Mouse (Mus musculus) MEL (cell line): ENCODE measurements around the gene Tex44. TPM values are rescaled to one million over a fixed set of nuclear protein-coding genes. Genes with fewer than 3 reads are reported as not detected.

Experiments used
- DNase-seq: peaks from one replicate; pipeline ENCODE4 v3.0.0; 2011; ENCODE audit warnings: low read depth, low spot score
- H3K27ac ChIP-seq: 2 replicates; pipeline ENCODE4 v1.5.1; 2012; ENCODE audit warnings: low read depth, mild to moderate bottlenecking, control low read depth, low read length, moderate library complexity; ENCODE audit not compliant: control insufficient read depth
- H3K27me3 ChIP-seq, 2 experiments: fragments of 150-350 bp in 1 of 2; sonication (generic) in 1 of 2; 2 replicates each; pipeline ENCODE4 v1.6.1; 2012; ENCODE audit warnings: low read length in 2 of 2, mild to moderate bottlenecking in 2 of 2, improper control_type of control experiment in 1 of 2, moderate library complexity in 1 of 2; ENCODE audit not compliant: insufficient read depth in 2 of 2, control insufficient read depth in 1 of 2
- H3K36me3 ChIP-seq, 2 experiments: 2 replicates each; pipeline ENCODE4 v1.6.1; 2012 to 2014; ENCODE audit warnings: low read length in 2 of 2, improper control_type of control experiment in 1 of 2, inconsistent platforms in 1 of 2, mild to moderate bottlenecking in 1 of 2; ENCODE audit not compliant: insufficient read depth in 2 of 2, control insufficient read depth in 1 of 2
- H3K4me1 ChIP-seq, 2 experiments: fragments of 150-350 bp in 1 of 2; sonication (generic) in 1 of 2; 2 replicates each; pipeline ENCODE4 v1.6.1; 2012; ENCODE audit warnings: low read length in 2 of 2, improper control_type of control experiment in 1 of 2, mild to moderate bottlenecking in 1 of 2; ENCODE audit not compliant: insufficient read depth in 2 of 2, control insufficient read depth in 1 of 2
- H3K4me3 ChIP-seq, 2 experiments: fragments of 150-350 bp in 1 of 2; sonication (generic) in 1 of 2; 2 replicates each; pipeline ENCODE4 v1.5.1; 2012; ENCODE audit warnings: low read depth in 2 of 2, low read length in 2 of 2, mild to moderate bottlenecking in 2 of 2, moderate library complexity in 2 of 2, control low read depth in 1 of 2, improper control_type of control experiment in 1 of 2; ENCODE audit not compliant: control insufficient read depth in 1 of 2, insufficient read depth in 1 of 2
- H3K79me2 ChIP-seq: 2 replicates; pipeline ENCODE4 v1.6.1; 2012; ENCODE audit warnings: mild to moderate bottlenecking, low read length, moderate library complexity; ENCODE audit not compliant: control insufficient read depth, poor library complexity, insufficient read depth
- H3K9ac ChIP-seq: 2 replicates; pipeline ENCODE4 v1.6.1; 2012; ENCODE audit warnings: low read depth, mild to moderate bottlenecking, control low read depth, low read length, moderate library complexity; ENCODE audit not compliant: control insufficient read depth, poor library complexity, severe bottlenecking
- H3K9me3 ChIP-seq: fragments of 150-350 bp; sonication (generic); replicated peaks from 2 replicates; pipeline ENCODE4 v1.6.1; 2012; ENCODE audit warnings: mild to moderate bottlenecking, low read length, improper control_type of control experiment, moderate library complexity; ENCODE audit not compliant: insufficient read depth
- CHD1 ChIP-seq: IDR thresholded peaks from 2 replicates; pipeline ENCODE4 v1.6.1; 2012; ENCODE audit warnings: low read depth, mild to moderate bottlenecking, inconsistent platforms, low read length, improper control_type of control experiment
- CTCF ChIP-seq, 3 experiments: IDR thresholded peaks in 2 of 3; conservative IDR thresholded peaks in 1 of 3; 2 replicates each; pipeline ENCODE4 v1.5.1; 2011 to 2012; ENCODE audit warnings: low read length in 3 of 3, low read depth in 2 of 3, mild to moderate bottlenecking in 2 of 3, improper control_type of control experiment in 1 of 3, inconsistent platforms in 1 of 3, mixed read lengths in 1 of 3, moderate library complexity in 1 of 3; ENCODE audit not compliant: control insufficient read depth in 1 of 3, insufficient read depth in 1 of 3, poor library complexity in 1 of 3, severe bottlenecking in 1 of 3
- EP300 ChIP-seq, 2 experiments: IDR thresholded peaks; 2 replicates each; pipeline ENCODE4 v1.6.1; 2011; ENCODE audit warnings: improper control_type of control experiment in 2 of 2, low read length in 2 of 2, low read depth in 1 of 2, mild to moderate bottlenecking in 1 of 2
- ETS1 ChIP-seq: IDR thresholded peaks from 2 replicates; pipeline ENCODE4 v1.6.1; 2012; ENCODE audit warnings: low read depth, mild to moderate bottlenecking, inconsistent platforms, low read length, improper control_type of control experiment, moderate library complexity
- JUND ChIP-seq: IDR thresholded peaks from 2 replicates; pipeline ENCODE4 v1.6.1; 2011; ENCODE audit warnings: low read depth, mild to moderate bottlenecking, improper control_type of control experiment, low read length
- MAFK ChIP-seq: IDR thresholded peaks from 2 replicates; pipeline ENCODE4 v1.6.1; 2011; ENCODE audit warnings: low read depth, mild to moderate bottlenecking, low read length, improper control_type of control experiment, borderline replicate concordance
- MAZ ChIP-seq: IDR thresholded peaks from 2 replicates; pipeline ENCODE4 v1.6.1; 2012; ENCODE audit warnings: low read depth, mild to moderate bottlenecking, inconsistent platforms, low read length, improper control_type of control experiment
- MYC ChIP-seq: IDR thresholded peaks from 2 replicates; pipeline ENCODE4 v1.6.1; 2011; ENCODE audit warnings: low read depth, mild to moderate bottlenecking, low read length, improper control_type of control experiment, moderate library complexity
- NELFE ChIP-seq: IDR thresholded peaks from 2 replicates; pipeline ENCODE4 v1.6.1; 2011; ENCODE audit warnings: low read depth, low read length, improper control_type of control experiment
- NRF1 ChIP-seq: IDR thresholded peaks from 2 replicates; pipeline ENCODE4 v1.6.1; 2014; ENCODE audit warnings: low read depth, mild to moderate bottlenecking, inconsistent platforms, low read length, improper control_type of control experiment, moderate library complexity; ENCODE audit not compliant: poor library complexity, insufficient read depth, severe bottlenecking
- RAD21 ChIP-seq: IDR thresholded peaks from 2 replicates; pipeline ENCODE4 v1.6.1; 2011; ENCODE audit warnings: mild to moderate bottlenecking, low read depth, low read length, improper control_type of control experiment
- SIN3A ChIP-seq: IDR thresholded peaks from 2 replicates; pipeline ENCODE4 v1.6.1; 2012; ENCODE audit warnings: low read length, improper control_type of control experiment, inconsistent platforms
- SMC3 ChIP-seq: IDR thresholded peaks from 2 replicates; pipeline ENCODE4 v1.6.1; 2011; ENCODE audit warnings: low read depth, low read length, improper control_type of control experiment
- TBP ChIP-seq: IDR thresholded peaks from 2 replicates; pipeline ENCODE4 v1.8.0; 2011; ENCODE audit warnings: low read depth, low read length, improper control_type of control experiment
- TCF12 ChIP-seq: IDR thresholded peaks from 2 replicates; pipeline ENCODE4 v1.6.1; 2014; ENCODE audit warnings: low read depth, mild to moderate bottlenecking, inconsistent platforms, low read length, improper control_type of control experiment, moderate library complexity
- UBTF ChIP-seq: IDR thresholded peaks from 2 replicates; pipeline ENCODE4 v1.6.1; 2012; ENCODE audit warnings: low read depth, mild to moderate bottlenecking, inconsistent platforms, low read length, improper control_type of control experiment, moderate library complexity, borderline replicate concordance; ENCODE audit not compliant: insufficient read depth
- USF1 ChIP-seq: IDR thresholded peaks from 2 replicates; pipeline ENCODE4 v1.6.1; 2014; ENCODE audit warnings: low read depth, mild to moderate bottlenecking, inconsistent platforms, low read length, improper control_type of control experiment, moderate library complexity
- USF2 ChIP-seq, 2 experiments: IDR thresholded peaks; 2 replicates each; pipeline ENCODE4 v1.6.1; 2011 to 2012; ENCODE audit warnings: improper control_type of control experiment in 2 of 2, low read length in 2 of 2, borderline replicate concordance in 1 of 2, inconsistent platforms in 1 of 2, low read depth in 1 of 2, mild to moderate bottlenecking in 1 of 2; ENCODE audit not compliant: insufficient read depth in 1 of 2
- ZC3H11A ChIP-seq: IDR thresholded peaks from 2 replicates; pipeline ENCODE4 v1.6.1; 2012; ENCODE audit warnings: low read depth, mild to moderate bottlenecking, inconsistent platforms, low read length, improper control_type of control experiment
- ZMIZ1 ChIP-seq: IDR thresholded peaks from 2 replicates; pipeline ENCODE4 v1.6.1; 2012; ENCODE audit warnings: low read depth, mild to moderate bottlenecking, inconsistent platforms, low read length, improper control_type of control experiment, moderate library complexity
- ZNF384 ChIP-seq: IDR thresholded peaks from 2 replicates; pipeline ENCODE4 v1.6.1; 2012; ENCODE audit warnings: low read depth, mild to moderate bottlenecking, inconsistent platforms, low read length, improper control_type of control experiment
- polyA plus RNA-seq, 2 experiments: library from polyadenylated mRNA; stranded (reverse) in 1 of 2; unstranded in 1 of 2; fragments of >175 nt in 1 of 2; fragments of >200 nt in 1 of 2; gene quantifications; 2 replicates each; pipeline versions ENCODE4 v1.2.1 to v1.2.4; 2012; ENCODE audit warnings: low replicate concordance in 2 of 2, low read depth in 1 of 2; ENCODE audit not compliant: insufficient read length in 2 of 2, insufficient read depth in 1 of 2, missing spikeins in 1 of 2
- total RNA-seq: library from RNA; depleted of rRNA; stranded (reverse); fragments of 300-350 nt; gene quantifications from 2 replicates; pipeline ENCODE4 v1.2.3, GENCODE M21; 2012

Tex44 gene
- total and polyA plus RNA-seq, 3 experiments = not detected

GRCm38 (mm10) chr1:86433359-86433758 is 7.2 kb downstream of the Tex44 start:
- TF ChIP-seq MAZ = no peak
- TF ChIP-seq ZMIZ1 = no peak
- no peak for TF ChIP-seq SIN3A
- no peak for TF ChIP-seq CTCF (IDR thresholded peaks at IDR 0.05 in 2 of 3, conservative IDR thresholded peaks at IDR 0.05 in 1 of 3; ENCODE audit: control insufficient read depth in 1 of 3, insufficient read depth in 1 of 3, low read depth in 2 of 3, low read length in 3 of 3, poor library complexity in 1 of 3, severe bottlenecking in 1 of 3)
- no peak for TF ChIP-seq ZNF384
- no peak for TF ChIP-seq MYC
- no peak for TF ChIP-seq JUND
- no peak for TF ChIP-seq CHD1
- no peak for TF ChIP-seq TBP
- no peak for TF ChIP-seq TCF12
- TF ChIP-seq MAFK = no peak
- no peak for TF ChIP-seq SMC3
- TF ChIP-seq RAD21 = no peak
- no peak for TF ChIP-seq USF1
- TF ChIP-seq NRF1 = no peak
- no peak for TF ChIP-seq ZC3H11A
- no peak for TF ChIP-seq EP300 (IDR thresholded peaks at IDR 0.05; ENCODE audit: low read depth in 1 of 2, low read length in 2 of 2)
- TF ChIP-seq UBTF = no peak
- TF ChIP-seq USF2 (IDR thresholded peaks at IDR 0.05; ENCODE audit: borderline replicate concordance in 1 of 2, insufficient read depth in 1 of 2, low read depth in 1 of 2, low read length in 2 of 2) = no peak
- Histone ChIP-seq H3K27me3 (no peaks in the 10 kb centered on the region), H3K4me1 (peaks cover 14 to 51% of the 10 kb centered on the region in 2 experiments), H3K4me3 (no peak overlapping the region), H3K27ac (0 out of 2 replicates have a peak overlapping the region, but pooled peaks have one; percentile 5), H3K9me3 (no peaks in the 10 kb centered on the region), H3K79me2 (peaks cover 2% of the 10 kb centered on the region; the same call in 1 of the 2 replicates), H3K36me3 (peaks cover 0 to 38% of the 10 kb centered on the region in 2 experiments; a peak in 2 of 4 replicates), H3K9ac (no peak overlapping the region; the same call in 1 of the 2 replicates)
- DNase-seq = no peak

- TF ChIP-seq ETS1 = no peak
- TF ChIP-seq NELFE = peak; percentile 12; the same call in 1 of the 2 replicates
- peak; percentile 19; the same call in 1 of the 2 replicates for TF ChIP-seq MAZ
- Histone ChIP-seq H3K36me3 (peaks cover 0 to 42% of the 10 kb centered on the region in 2 experiments; a peak in 2 of 4 replicates), H3K4me1 (peaks cover 14 to 57% of the 10 kb centered on the region in 2 experiments), H3K27me3 (no peaks in the 10 kb centered on the region), H3K4me3 (peak overlapping the region; percentile 37 to 39), H3K27ac (peak overlapping the region; percentile 80), H3K9ac (peak overlapping the region; percentile 78), H3K9me3 (no peaks in the 10 kb centered on the region), H3K79me2 (peaks cover 2% of the 10 kb centered on the region; the same call in 1 of the 2 replicates)
- no peak for DNase-seq
Observed at GRCm38 (mm10) chr1:86434001-86434400, 7.9 kb downstream of the Tex44 start.
